Mouse (Mus musculus): ENCODE measurements around the gene Tnr. TPM values are rescaled to one million over a fixed set of nuclear protein-coding genes. Genes with fewer than 3 reads are reported as not detected.

Tnr gene
- polyA plus RNA-seq, 1 experiment, result not detected

DNA sequence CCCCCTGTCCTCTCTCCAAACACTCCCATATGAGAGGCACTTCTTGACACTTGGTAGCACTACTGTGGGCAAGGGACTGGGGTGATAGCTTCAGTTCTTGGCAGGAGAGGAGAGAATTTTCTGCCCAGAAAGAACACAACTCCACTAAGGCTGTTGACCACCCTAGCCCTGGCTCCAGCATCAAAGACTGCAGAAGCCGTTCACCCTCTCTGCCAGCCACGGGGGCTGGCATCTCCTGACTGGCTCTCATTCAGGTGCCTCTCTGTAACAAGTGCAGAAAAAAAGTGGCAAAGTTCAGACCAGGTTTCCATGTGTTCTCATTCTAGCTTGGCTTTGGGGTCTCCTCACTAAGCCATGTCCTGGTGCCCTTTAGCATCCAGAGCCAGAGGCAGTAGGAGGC, 157.7 kb downstream of the Tnr start:
- TF ChIP-seq POLR2A (IDR thresholded peaks at IDR 0.05; ENCODE audit: borderline replicate concordance, low read depth, low read length) (no peak), CTCF (IDR thresholded peaks at IDR 0.05; ENCODE audit: low read depth, low read length) (no peak)
- Histone ChIP-seq H3K4me1 (ENCODE audit: control insufficient read depth, insufficient read depth, low read length) (peaks cover under 1% of the 10 kb centered on the region; the same call in 1 of the 2 replicates), H3K4me3 (ENCODE audit: insufficient read depth, low read length) (no peak overlapping the region), H3K27ac (ENCODE audit: insufficient read depth, low read depth, low read length) (no peak overlapping the region)

DNA sequence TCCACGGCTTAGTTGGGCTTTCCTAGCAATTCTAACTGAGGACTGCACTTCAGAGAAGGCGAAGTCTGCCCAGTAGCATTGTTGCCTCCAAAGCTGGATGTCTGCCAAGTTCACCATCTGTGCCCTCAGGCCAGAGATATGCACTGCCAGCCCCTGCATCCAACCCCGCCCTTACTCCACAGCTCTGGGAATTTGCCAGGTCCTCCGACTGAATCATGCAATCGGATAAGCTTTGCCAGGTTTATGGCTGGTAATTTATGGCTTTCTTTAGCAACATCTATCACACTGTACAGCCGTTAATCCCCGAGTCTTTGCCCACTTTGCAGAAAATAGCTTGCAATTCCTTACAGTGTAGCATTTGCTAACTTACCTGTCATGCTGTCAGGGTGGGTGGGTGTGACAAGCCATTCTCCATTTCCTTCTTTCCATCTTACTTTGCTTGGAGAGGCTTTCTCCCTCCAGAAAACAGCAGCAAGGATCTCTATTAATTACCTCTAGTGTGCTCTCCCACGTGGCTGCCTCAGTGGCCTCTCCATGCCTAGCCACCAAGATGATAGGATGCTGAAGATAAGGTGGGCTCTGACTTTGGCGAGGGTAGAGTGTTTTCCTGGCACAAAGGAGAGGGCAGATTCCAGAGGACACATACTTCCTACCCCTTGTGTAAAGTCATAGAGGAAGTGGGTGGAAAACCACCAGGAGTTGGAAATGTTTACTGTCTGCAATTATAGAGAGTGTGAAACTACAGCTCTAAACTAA, 163.1 kb downstream of the Tnr start:
- H3K4me3 ChIP-seq (ENCODE audit: insufficient read depth, low read length), result no peak overlapping the region
- no peak overlapping the region for H3K27ac ChIP-seq (ENCODE audit: insufficient read depth, low read depth, low read length)
- no peak for TF ChIP-seq POLR2A (IDR thresholded peaks at IDR 0.05; ENCODE audit: borderline replicate concordance, low read depth, low read length)
- TF ChIP-seq CTCF (IDR thresholded peaks at IDR 0.05; ENCODE audit: low read depth, low read length), result no peak
- H3K4me1 ChIP-seq (ENCODE audit: control insufficient read depth, insufficient read depth, low read length), result peaks cover 6% of the 10 kb centered on the region; the same call in 1 of the 2 replicates

DNA sequence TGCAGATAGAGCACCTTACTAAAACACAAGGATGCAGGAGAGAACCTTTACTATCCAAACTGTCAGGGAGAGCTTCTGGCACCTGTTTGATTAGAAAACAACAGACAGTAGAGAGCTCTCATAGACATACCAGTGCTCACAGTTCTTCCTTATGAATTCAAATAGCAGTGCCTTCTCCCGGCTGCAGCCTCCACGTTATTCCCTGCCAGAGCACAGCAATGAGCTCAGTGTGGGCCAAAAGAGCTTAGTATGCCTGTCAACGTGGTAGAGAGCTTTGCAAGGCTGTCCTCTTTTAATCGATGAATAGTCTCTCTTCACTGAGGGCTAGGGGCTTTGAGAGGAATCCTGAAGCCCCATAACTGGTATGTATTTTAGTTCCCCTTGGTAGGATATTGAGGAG, 173.1 kb downstream of the Tnr start:
- H3K4me3 ChIP-seq (ENCODE audit: insufficient read depth, low read length), result no peak overlapping the region
- TF ChIP-seq POLR2A (IDR thresholded peaks at IDR 0.05; ENCODE audit: borderline replicate concordance, low read depth, low read length) (no peak), CTCF (IDR thresholded peaks at IDR 0.05; ENCODE audit: low read depth, low read length) (no peak)
- no peaks in the 10 kb centered on the region for H3K4me1 ChIP-seq (ENCODE audit: control insufficient read depth, insufficient read depth, low read length)
- H3K27ac ChIP-seq (ENCODE audit: insufficient read depth, low read depth, low read length), result no peak overlapping the region

DNA sequence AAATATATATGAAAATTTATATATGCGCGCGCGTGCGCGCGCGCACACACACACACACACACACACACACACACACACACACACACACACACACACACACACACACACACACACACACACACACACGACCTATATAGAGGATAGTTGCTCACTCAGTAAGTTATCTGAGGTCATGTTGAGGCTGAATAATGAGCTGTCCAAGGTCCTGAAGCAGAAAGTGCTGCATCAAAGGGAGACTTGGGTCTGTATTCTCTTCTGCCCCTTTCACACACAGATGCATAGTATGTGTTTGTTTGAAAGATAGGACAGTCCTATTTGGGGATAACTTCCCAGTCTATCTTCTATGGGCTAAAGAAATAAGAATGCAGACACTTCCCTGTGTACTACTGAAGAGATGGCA, 178.5 kb downstream of the Tnr start:
- H3K4me1 ChIP-seq (ENCODE audit: control insufficient read depth, insufficient read depth, low read length), result no peaks in the 10 kb centered on the region
- no peak for TF ChIP-seq CTCF (IDR thresholded peaks at IDR 0.05; ENCODE audit: low read depth, low read length)
- TF ChIP-seq POLR2A (IDR thresholded peaks at IDR 0.05; ENCODE audit: borderline replicate concordance, low read depth, low read length), result no peak
- no peak overlapping the region for H3K4me3 ChIP-seq (ENCODE audit: insufficient read depth, low read length)
- no peak overlapping the region for H3K27ac ChIP-seq (ENCODE audit: insufficient read depth, low read depth, low read length)

DNA sequence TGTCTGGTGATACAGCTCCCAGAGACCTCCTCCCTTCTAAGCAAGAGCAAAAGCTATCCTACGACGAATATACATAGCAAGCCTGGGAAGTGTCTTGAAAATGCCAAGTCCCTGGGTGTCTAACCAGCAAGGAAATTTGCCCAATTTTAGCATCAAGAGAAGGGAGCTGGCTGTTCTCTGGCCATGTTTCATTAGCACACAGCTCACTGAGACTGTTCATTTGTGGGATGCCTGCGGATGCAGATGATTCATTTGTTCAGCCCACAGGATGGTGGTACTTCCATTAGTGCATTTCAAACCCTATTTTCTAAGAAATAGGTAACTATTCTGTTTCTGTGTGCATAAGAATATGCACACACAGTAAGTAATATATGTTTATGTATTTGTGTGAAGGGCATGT, 181.4 kb downstream of the Tnr start:
- no peak overlapping the region for H3K27ac ChIP-seq (ENCODE audit: insufficient read depth, low read depth, low read length)
- H3K4me3 ChIP-seq (ENCODE audit: insufficient read depth, low read length), result no peak overlapping the region
- H3K4me1 ChIP-seq (ENCODE audit: control insufficient read depth, insufficient read depth, low read length), result no peaks in the 10 kb centered on the region
- no peak for TF ChIP-seq POLR2A (IDR thresholded peaks at IDR 0.05; ENCODE audit: borderline replicate concordance, low read depth, low read length)
- no peak for TF ChIP-seq CTCF (IDR thresholded peaks at IDR 0.05; ENCODE audit: low read depth, low read length)

DNA sequence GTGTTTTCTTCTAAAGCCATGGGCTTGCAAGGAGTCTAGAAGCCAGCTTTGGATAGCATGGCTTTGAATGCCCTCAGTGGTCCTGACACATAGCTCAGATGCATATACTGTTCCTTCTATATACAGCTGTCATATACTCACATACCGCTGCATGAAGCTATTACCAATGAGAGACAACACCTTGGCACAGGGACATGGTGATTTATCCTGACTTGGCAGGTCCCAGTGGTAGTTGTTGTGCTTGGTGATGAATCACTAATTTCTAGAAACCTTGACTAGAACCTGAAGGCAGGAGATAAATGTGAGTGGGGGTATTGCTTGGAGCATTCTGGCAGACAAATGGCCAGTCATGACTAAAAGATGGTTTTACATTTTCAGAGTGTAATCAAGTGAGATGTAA, 192.7 kb downstream of the Tnr start:
- no peak for TF ChIP-seq CTCF (IDR thresholded peaks at IDR 0.05; ENCODE audit: low read depth, low read length)
- H3K4me3 ChIP-seq (ENCODE audit: insufficient read depth, low read length), result no peak overlapping the region
- H3K27ac ChIP-seq (ENCODE audit: insufficient read depth, low read depth, low read length), result no peak overlapping the region
- H3K4me1 ChIP-seq (ENCODE audit: control insufficient read depth, insufficient read depth, low read length), result no peaks in the 10 kb centered on the region

DNA sequence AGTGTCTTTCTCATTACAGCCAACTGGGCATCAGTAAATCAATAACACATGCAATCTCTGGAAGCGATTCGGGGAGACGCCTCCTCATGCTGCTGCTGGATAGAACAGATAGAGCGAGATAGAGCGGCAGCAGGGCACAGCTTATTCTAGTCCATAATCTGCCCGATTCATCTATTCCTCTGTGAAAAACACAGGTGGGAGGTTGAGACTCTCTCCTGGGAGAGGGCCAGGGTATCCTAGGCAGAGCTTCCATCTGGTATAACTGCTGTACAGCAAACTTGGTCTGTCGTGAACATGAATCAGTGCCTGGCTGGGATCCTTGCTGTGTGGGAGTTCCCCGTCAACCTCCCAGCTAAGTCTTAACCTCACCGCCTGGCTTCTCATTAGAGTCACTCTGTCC, 193.4 kb downstream of the Tnr start:
- Histone ChIP-seq H3K4me1 (ENCODE audit: control insufficient read depth, insufficient read depth, low read length) (no peaks in the 10 kb centered on the region), H3K27ac (ENCODE audit: insufficient read depth, low read depth, low read length) (no peak overlapping the region), H3K4me3 (ENCODE audit: insufficient read depth, low read length) (no peak overlapping the region)
- TF ChIP-seq POLR2A (IDR thresholded peaks at IDR 0.05; ENCODE audit: borderline replicate concordance, low read depth, low read length) (no peak), CTCF (IDR thresholded peaks at IDR 0.05; ENCODE audit: low read depth, low read length) (no peak)

DNA sequence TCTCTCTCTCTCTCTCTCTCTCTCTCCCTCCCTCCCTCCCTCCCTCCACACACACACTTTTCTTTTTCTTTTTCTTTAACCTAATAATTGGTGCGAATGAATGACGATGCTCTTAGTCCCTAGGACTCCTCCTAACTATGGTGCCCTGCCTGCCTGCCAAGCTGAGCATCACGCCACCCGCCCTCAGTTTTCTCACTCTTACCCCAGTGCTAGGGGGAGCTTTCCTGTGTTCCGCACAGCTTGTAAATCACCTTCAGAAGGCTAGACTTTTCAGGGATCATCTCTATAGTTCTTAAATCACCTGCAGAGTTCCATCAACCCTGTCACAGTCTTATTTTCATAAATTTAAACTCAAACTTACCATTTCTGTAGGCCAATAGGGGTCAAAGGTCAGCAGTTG, 200.2 kb downstream of the Tnr start:
- Histone ChIP-seq H3K4me1 (ENCODE audit: control insufficient read depth, insufficient read depth, low read length) (no peaks in the 10 kb centered on the region), H3K4me3 (ENCODE audit: insufficient read depth, low read length) (no peak overlapping the region), H3K27ac (ENCODE audit: insufficient read depth, low read depth, low read length) (no peak overlapping the region)
- no peak for TF ChIP-seq POLR2A (IDR thresholded peaks at IDR 0.05; ENCODE audit: borderline replicate concordance, low read depth, low read length)
- TF ChIP-seq CTCF (IDR thresholded peaks at IDR 0.05; ENCODE audit: low read depth, low read length), result no peak

DNA sequence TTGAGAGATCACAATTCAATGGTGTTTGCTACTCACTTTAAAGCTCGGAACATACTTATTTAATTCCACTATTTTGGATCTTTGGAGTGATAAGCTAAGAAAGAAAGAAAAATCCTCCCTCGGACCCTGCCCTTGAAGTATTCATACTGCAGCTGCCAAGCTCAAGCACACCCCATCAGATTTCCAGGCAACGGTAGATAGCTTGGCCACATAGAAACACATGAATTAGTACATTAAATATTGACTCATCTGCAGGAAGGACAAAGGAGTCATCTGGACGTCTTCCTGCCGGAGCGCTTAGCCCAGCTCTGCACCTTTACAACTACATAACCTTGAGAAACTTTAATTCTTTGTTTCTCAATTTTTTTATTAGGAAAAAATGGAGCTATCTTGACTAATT, 205.7 kb downstream of the Tnr start:
- H3K4me3 ChIP-seq (ENCODE audit: insufficient read depth, low read length), result no peak overlapping the region
- H3K4me1 ChIP-seq (ENCODE audit: control insufficient read depth, insufficient read depth, low read length), result peaks cover 4% of the 10 kb centered on the region
- TF ChIP-seq POLR2A (IDR thresholded peaks at IDR 0.05; ENCODE audit: borderline replicate concordance, low read depth, low read length) (no peak), CTCF (IDR thresholded peaks at IDR 0.05; ENCODE audit: low read depth, low read length) (no peak)
- no peak overlapping the region for H3K27ac ChIP-seq (ENCODE audit: insufficient read depth, low read depth, low read length)

DNA sequence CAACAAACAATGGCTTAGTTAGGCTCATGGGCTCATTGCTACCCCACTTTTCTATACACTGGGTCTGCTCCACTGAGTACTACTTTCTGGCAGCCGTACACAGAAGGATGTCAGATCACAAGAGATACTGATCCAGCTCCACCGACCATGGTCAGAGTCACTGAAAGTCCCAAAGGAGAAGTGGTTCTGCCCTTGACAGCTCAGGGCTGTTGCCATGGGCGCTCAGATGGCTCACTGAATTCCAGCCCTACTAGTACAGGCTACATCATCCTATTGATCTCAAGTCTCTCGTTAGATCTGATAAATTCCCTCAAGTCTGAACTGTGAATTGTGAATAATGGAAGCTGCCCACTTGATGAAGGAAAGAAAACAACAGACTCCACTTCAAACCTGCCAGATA, 207.3 kb downstream of the Tnr start:
- H3K27ac ChIP-seq (ENCODE audit: insufficient read depth, low read depth, low read length), result no peak overlapping the region
- TF ChIP-seq CTCF (IDR thresholded peaks at IDR 0.05; ENCODE audit: low read depth, low read length), result no peak
- no peak for TF ChIP-seq POLR2A (IDR thresholded peaks at IDR 0.05; ENCODE audit: borderline replicate concordance, low read depth, low read length)
- peaks cover 14% of the 10 kb centered on the region for H3K4me1 ChIP-seq (ENCODE audit: control insufficient read depth, insufficient read depth, low read length)
- no peak overlapping the region for H3K4me3 ChIP-seq (ENCODE audit: insufficient read depth, low read length)

All from bone marrow macrophage, adult 2 months (primary cell).